Mouse (Mus musculus): ENCODE measurements around the gene Il5ra.
A peak's percentile ranks its signal among the peaks of the same experiment; 100 is the strongest.

Il5ra gene

DNA sequence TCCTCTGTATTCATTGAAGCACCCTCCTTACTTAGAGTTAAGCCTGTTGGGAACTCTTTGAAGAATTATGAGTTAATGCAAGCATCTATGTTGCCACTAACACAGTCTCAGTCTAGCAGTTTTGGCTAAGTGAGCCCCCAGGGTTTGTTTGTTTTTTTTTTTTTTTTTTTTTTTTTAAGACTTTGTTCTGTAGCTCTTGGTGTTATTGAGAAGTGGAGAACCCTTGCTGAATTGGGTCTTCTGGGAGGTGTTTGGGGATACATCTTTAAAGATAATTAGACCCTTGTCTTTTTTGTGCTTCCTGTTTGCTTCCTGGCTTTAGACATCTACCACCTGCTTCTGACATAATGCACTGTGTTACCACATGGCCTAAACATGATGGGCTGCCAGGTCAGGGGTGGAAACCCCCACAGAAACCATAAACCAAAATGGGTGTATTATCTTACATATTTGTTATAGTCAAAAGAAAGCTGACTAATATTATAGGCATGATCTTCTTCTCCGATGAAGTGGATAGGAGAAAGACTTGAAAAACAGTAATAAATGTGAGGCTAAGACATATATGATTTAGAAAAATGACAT, 8.5 kb downstream of the Il5ra start:
- DNase-seq (ENCODE audit: low spot score in 2 of 2), result no peak

DNA sequence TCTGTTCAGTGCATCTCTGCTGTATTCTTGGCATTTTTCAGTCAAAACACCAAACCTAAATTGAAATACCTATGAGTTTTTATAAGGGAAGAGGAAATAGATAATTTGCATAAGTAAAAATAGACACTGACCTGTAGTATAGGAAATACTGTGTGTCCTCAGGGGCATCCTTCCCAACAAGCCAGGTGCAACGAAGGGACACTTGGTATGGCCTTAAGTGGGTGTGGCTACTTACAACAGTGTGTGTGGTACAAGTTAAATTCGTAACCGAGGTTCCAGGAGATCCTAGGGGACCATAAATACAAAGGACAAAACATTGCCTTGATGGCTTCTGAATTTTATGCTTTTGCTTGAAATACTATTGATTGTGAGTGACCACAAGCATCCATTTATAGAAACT, 10.6 kb downstream of the Il5ra start:
- DNase-seq (ENCODE audit: low spot score in 2 of 2), result no peak

DNA sequence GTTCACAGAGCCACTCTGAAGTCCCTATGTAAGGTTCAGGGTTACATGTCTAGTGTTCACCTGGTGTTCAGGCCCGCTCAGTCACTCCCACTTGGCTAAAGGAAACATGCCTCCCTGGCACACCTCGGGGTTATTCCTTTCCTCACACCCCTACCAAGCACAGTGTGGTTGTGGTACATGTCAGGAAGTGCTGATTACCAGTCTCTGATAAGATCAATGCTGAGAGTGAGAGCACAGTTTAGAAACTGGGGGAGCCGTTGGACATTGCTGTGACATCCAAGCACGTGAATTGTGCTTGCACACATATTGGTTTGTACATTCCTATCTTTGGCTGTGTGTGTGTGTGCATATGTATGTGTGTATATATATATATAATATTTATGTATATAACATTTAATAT, 16.3 kb downstream of the Il5ra start:
- DNase-seq (ENCODE audit: low spot score in 2 of 2), result no peak

DNA sequence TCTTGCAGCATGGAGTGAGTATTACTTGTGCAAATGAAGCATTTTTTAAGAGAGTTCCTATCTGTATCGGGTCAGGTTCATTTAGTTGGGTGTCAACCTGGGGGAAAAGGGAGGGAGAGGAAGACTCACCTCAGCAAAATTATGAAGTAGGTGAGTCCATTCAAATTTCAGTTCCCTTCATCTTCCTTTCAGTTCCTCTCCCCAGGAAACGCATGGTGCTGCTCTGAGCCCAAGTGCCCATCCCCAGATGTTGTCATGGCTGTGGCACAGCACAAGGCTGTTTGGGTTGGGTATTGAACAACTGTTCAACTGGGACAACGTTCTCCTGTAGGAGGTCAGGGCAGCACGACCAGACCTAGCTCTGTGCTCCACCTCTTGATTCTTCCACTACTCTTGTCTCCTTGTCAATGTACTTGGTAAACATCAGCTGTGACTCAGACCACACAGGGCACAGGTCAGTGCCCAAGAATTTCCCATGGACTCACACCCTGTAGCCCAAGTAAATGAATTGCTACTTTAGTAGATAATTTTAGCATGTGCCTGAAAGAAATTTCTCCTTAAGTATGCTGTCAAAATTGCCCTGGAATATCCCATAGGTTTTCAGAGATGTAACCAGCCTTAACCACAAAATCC, 19.0 kb downstream of the Il5ra start:
- no peak for DNase-seq (ENCODE audit: low spot score in 2 of 2)

DNA sequence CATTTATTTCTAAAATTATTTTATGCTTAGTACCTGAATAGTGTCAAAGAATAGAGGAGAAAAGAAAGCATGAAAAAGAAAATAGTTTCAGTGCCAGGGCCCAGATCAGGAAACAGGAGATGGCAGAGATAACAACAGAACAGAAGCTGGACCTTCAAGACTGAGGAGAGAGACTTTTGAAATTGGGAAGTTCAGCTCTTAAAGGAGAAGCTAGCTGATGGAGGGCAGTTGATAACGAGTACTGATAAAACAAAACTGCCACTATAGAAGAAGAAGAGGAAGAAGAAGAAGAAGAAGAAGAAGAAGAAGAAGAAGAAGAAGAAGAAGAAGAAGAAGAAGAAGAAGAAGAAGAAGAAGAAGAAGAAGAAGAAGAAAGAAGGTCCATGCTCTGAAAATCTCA, 21.1 kb downstream of the Il5ra start:
- DNase-seq (ENCODE audit: low spot score in 2 of 2), result no peak

DNA sequence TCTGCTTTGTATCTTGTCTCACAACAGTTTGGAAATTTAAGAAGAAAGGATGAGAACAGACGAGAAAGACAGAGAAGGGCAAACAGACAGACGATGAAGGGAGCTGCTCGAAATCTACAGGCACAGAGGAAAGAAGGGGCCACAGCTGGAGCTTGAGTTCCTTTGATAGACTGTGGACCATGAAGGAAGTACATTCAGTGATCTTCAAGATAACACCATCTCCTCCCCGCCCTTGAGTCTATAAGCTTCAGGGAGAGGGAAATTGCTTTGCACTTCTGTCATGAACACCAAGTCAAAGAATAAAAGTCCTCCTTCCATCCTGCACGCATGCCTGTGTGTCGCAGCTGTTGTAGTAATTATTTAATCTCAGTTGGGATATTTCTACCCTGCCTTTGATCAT, 22.8 kb downstream of the Il5ra start:
- DNase-seq (ENCODE audit: low spot score in 2 of 2), result no peak

DNA sequence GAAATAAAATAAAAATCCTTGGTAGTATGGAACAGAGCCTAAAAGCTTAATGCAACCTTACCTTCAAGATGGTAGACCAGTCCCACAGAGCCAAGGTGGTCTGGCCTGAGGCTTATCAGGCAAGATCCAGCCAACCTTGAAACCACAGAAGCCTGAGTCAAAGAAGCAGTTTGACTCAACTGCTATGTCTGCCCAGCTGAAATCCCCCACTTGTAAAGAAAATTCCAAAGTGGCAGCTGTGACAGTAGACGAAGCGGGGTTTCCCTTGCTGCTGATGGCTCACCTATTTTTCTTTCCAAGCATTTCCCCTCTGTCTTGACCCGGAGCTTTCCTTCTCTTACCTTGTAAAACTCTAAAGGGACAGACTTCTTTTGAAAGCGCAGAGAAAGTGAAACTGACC, 23.2 kb downstream of the Il5ra start:
- no peak for DNase-seq (ENCODE audit: low spot score in 2 of 2)

DNA sequence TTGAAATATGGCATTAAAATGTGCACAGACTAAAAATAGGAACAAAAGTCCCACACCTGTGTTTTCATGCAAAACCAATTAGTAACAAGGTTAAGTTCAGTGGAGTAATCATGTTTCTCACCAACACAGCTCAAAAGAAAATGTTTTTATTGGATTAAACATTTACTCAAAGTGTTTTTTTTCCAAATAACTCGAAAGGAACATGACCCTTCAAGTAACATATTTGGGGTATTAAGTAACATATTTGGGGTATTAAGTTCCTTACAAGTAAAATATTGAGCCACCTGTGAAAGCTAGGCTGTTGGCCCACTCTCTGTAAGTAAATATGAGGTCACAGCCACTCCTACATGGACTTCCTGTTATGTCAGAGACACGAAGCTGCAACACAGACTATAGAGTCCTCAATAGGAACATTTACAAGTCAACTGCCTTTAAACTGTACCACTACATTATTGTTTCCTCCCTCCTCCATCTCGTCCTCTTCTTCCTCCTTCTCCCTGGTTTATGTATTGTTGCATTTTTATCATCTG, 43.3 kb downstream of the Il5ra start:
- no peak for DNase-seq (ENCODE audit: low spot score in 2 of 2)

DNA sequence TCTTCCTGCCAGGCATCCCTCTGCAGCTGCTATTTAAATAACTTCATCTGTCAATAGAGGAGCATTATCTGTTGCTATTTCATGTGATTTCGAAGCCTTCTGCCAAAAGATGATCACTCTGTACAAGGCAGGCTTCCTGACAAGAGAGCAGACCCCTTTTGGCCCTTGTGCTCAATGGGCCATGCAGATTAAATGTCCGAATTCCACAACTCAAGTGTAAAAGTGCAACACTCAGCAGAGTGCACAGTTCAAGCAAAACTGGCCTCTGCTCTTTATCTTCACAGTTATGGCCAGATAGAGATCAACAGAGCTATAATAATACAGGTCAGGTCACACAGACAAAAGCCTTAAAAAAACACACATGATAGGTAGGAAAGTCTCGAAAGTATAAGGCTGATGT, 46.9 kb downstream of the Il5ra start:
- no peak for DNase-seq (ENCODE audit: low spot score in 2 of 2)

DNA sequence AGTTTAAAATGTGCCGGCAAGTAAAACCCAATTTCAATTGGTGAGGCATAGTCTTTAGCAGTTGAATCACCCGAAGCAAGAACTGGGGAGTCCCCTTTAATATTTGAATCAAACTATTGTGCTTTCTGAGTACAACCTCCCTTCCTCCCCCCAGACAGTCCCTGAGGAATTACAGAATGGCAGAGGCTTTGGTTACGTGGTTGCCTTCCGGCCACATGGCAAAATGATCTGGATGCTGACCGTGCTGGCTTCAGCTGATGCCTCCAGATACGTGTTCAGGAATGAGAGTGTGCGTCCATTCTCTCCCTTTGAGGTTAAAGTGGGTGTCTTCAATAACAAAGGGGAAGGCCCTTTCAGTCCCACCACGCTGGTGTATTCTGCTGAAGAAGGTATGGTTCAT, 73.3 kb downstream of the Il5ra start:
- DNase-seq (ENCODE audit: low spot score in 2 of 2), result no peak

DNA sequence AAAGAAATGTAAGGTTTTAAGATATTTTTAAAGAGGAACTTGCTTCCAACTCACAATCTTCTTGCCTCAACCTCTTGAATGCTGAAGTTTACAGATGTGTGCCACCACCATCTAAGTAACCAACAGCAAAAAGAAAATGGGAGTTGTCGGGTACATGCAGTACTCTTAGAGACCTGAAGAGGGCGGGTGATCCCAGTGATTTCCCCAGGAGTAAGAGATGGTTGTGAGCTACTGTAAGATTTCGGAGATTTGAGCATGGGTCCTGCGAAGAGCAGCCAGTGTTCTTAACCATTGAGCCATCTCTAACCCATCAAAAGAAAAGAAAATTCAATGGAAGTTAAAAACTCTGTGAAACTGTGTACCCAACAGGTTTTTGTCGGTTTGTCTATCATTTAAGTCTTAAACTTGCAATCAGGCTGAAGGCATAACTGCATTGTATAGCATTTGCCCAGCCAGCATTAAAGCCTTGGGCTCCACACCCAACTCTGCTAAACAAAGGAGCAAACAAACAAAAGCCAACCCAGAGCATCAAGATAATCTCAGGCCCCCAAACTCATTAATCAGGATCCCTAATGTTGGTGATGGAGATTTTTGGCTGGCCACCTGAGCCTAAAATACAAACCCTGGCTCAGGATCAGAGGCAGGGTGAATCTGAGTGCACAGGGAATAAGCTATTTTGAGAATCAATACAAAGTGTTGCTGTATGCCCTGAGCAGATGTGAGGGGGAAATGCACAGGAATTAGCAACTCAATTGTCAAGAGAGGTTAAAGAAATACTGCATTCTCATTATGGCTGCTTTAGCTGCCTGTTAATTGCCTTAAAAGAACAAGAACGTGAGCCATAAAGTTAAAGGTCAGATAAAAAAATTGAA, 84.8 kb downstream of the Il5ra start:
- DNase-seq (ENCODE audit: low spot score in 2 of 2), result peak; percentile 11 to 25
